Mouse (Mus musculus) right cerebral cortex, postnatal 25 days (tissue): Measurements from ENCODE around the gene Jak3.
A peak's percentile ranks its signal among the peaks of the same experiment; 100 is the strongest.

Source experiments
- DNase-seq: peaks from one replicate; pipeline ENCODE4 v3.0.0; 2022

Gene Jak3

GRCm38 (mm10) chr8:71676020-71676741, at the start of gene Jak3:
Jak3 (plus strand) TSS chr8:71676296.
- peak; percentile 70 for DNase-seq

GRCm38 (mm10) chr8:71626753-71627152, 49.3 kb upstream of the Jak3 start:
- DNase-seq: no peak

- no peak for DNase-seq
Measured at GRCm38 (mm10) chr8:71627265-71628099, 48.6 kb upstream of the Jak3 start.

GRCm38 (mm10) chr8:71628396-71629095, 47.5 kb upstream of the Jak3 start:
- DNase-seq: no peak

GRCm38 (mm10) chr8:71629096-71629697, 46.9 kb upstream of the Jak3 start:
- peak; percentile 91 for DNase-seq

GRCm38 (mm10) chr8:71629781-71630212, 46.3 kb upstream of the Jak3 start:
- no peak for DNase-seq

- DNase-seq: no peak
Measured at GRCm38 (mm10) chr8:71630761-71631160, 45.3 kb upstream of the Jak3 start.

- no peak for DNase-seq
Measured at GRCm38 (mm10) chr8:71631897-71632296, 44.2 kb upstream of the Jak3 start.

- DNase-seq: no peak
Measured at GRCm38 (mm10) chr8:71633164-71633563, 42.9 kb upstream of the Jak3 start.

- no peak for DNase-seq
Measured at GRCm38 (mm10) chr8:71633981-71634667, 42.0 kb upstream of the Jak3 start.

- no peak for DNase-seq
Measured at GRCm38 (mm10) chr8:71637149-71638095, 38.7 kb upstream of the Jak3 start.

GRCm38 (mm10) chr8:71638321-71638720, 37.8 kb upstream of the Jak3 start:
- no peak for DNase-seq

- no peak for DNase-seq
Measured at GRCm38 (mm10) chr8:71639318-71639717, 36.8 kb upstream of the Jak3 start.

GRCm38 (mm10) chr8:71645510-71645909, 30.6 kb upstream of the Jak3 start:
- DNase-seq: no peak

- no peak for DNase-seq
Measured at GRCm38 (mm10) chr8:71654600-71654999, 21.5 kb upstream of the Jak3 start.

- DNase-seq: no peak
Measured at GRCm38 (mm10) chr8:71657816-71658215, 18.3 kb upstream of the Jak3 start.

- no peak for DNase-seq
Measured at GRCm38 (mm10) chr8:71658515-71659049, 17.5 kb upstream of the Jak3 start.

GRCm38 (mm10) chr8:71659751-71660150, 16.3 kb upstream of the Jak3 start:
- no peak for DNase-seq

- peak; percentile 82 for DNase-seq
Measured at GRCm38 (mm10) chr8:71660325-71661120, 15.6 kb upstream of the Jak3 start.
